Mouse (Mus musculus): ENCODE results near the gene Igbp1.
A peak's percentile ranks its signal among the peaks of the same experiment; 100 is the strongest.

Gene Igbp1

DNA sequence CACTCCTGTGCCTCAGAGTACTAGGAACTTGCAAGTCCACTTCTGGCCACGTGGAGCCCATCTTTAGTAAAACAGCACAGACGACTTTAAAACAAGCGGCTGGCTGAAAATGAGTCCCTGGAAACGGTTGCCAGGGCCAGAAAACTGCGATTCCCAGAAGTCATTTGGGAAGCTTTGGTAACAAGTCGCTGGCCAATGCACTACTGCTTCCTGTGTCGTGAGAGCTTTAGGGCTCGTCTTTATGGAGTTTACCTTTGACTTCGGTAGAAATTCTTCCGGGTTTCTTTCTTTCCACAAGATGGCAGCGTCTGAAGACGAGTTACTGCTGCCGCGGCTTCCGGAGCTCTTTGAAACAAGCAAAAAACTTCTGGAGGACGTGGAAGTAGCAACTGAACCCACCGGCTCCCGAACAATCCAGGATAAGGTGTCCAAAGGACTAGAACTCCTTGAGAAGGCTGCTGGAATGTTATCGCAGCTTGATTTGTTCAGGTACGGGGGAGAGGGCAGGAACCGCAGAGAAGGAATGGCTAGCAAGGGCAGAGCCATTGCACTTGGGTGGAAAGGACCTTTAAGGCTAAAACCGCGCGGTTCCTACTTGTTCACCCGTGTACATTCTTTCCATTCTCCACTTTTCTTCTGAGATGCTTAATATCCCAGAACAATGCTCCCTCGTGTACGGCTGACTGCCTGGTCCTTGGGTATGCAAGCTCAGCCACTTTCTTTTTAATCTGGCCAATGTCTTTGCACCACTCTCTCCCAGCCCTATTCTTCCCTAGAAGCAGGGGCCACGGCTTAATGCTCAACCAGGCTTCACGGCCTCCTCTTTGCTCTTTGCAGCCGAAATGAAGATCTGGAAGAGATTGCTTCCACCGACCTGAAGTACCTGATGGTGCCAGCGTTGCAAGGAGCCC is at the start of gene Igbp1:
Gene Igbp1, plus strand, starts transcription at position 224 of the 911 bp plus-strand sequence.
- peak; percentile 80 to 81 for DNase-seq (ENCODE audit: low spot score in 2 of 2)

DNA sequence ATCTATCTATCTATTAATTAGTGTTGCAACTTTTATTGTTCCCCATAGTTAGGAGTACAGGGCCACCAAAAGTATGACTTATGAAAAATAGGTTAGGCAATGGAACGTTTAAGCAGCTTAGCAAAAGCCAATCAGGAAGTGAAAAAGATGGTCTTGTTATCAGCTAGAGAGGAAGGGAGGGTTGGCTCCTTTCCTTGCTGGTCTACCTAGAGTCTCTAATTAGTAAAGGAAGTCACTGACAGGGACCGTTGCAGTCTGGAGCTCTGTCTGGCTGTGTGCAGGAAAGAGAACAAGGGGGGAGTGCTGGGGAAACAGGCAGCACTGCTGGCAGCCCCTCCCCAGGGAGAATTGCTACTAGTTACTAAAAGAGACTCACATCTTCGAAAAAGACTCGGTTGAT is 26.0 kb upstream of the Igbp1 start:
- no peak for DNase-seq (ENCODE audit: low spot score in 2 of 2)

DNA sequence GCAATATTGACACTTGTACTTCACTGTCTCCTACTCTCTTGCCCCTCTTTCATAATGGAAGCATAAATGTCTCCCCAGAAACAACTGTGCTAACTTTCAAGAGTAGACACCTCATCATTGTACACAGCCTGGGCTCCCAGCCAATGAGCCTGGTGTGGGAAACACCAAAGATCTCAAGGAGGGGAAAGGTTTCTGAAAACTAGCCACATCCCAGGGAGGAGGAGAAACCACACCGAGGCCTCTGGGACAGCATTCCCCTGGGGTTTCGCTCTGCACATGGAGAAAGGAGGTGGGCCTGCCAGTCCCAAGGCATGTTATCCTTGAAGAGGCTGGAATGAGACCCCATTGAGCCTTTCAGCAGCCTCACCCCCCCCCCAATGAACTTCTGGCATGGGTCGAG is 24.0 kb upstream of the Igbp1 start:
- no peak for DNase-seq (ENCODE audit: low spot score in 2 of 2)

DNA sequence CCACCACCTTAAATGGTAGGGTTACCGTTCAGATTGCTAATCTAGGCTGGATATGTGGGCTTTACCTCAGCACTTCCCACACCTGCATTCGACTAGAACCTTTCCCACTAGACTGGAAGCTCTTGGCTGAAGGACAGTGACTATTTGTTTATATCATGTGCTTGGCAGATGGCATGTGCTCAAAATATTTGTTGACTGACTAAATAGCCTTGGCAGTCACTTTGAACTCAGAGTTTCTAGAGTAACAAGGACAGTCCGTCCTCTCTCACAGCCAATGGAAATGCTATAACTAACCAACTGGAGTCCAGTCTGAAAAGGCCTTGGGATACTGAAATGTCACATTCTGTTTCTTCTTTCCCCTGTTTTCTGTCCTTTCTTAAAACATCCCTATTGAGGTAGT is 22.6 kb upstream of the Igbp1 start:
- no peak for DNase-seq (ENCODE audit: low spot score in 2 of 2)

DNA sequence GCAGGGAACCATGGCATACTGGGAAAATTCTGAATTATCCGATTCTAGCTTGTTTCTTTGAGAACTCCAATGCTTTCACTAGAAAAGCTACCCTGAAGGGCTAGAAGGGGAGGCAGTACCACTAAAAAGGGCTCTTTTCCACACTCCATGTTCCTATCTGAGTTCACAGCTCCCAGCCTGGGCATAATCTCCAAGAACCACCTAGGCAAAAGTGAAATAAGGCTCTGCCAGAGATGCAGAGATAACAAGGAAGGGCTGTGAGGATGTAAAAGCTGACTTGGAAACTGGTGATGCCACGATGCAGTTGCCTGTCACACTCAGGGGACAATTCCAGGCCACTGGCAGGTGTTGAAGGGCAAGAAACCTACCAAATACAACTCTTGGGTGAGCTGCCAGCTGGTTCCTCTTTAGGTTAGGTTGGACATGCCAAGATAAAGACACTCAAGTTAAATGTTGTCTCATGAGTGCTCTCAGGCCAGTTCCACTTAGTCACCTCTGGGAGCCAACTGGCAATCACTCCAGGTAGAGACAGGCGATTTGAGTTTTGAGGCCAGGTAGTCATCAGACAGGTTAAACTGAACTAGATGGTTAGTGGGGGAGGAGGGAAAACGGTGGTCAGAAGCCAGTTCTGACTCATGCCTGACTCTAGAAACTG is 18.4 kb upstream of the Igbp1 start:
- DNase-seq (ENCODE audit: low spot score in 2 of 2): no peak

DNA sequence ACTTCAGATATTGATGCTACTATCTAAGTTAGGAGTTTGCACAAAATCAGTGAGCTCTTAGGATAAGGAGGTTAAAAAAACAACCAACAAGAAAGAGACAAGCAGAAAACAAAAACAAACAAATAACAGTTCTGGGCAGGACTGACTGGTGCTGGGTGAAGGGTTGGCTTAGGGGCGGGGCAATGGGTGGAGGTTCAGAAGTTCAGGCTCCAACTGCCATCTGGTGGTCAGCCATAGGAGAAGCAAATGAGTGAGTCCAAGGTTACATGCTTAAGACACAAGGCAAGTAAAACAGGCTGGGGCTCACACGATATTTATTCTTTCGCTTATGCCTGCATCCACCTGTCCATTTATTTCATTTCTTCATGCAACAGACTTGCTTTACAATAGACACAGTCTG is 13.8 kb upstream of the Igbp1 start:
- peak; percentile 44 to 46 for DNase-seq (ENCODE audit: low spot score in 2 of 2)

DNA sequence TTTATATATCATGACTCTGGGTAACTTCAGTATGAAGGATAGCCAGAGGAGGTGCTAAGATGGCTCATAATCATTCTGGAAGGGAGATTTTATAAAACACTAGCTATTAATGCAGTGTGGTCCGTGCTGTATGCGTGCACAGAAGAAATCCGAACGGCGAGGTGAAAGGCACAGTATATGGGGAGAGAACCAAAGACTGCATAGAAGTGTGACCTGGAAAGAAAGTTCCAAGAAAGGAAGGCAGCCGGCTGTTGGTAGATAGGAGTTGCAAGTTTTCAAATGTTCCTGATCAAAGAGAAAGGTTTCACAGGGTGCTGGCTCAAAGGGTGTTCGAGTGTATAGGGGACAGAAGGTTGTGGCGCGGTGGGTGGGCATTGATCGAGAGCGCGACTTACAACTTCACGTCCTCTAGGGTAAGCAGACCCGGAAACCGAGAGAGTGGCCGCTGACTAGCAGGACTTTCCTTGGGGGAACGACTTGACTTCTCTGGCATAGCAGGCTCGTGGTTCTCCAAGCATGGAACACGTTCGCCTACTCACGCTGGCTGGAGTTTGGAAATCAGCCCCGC is 507 bp upstream of the Igbp1 start:
- DNase-seq (ENCODE audit: low spot score in 2 of 2): no peak

DNA sequence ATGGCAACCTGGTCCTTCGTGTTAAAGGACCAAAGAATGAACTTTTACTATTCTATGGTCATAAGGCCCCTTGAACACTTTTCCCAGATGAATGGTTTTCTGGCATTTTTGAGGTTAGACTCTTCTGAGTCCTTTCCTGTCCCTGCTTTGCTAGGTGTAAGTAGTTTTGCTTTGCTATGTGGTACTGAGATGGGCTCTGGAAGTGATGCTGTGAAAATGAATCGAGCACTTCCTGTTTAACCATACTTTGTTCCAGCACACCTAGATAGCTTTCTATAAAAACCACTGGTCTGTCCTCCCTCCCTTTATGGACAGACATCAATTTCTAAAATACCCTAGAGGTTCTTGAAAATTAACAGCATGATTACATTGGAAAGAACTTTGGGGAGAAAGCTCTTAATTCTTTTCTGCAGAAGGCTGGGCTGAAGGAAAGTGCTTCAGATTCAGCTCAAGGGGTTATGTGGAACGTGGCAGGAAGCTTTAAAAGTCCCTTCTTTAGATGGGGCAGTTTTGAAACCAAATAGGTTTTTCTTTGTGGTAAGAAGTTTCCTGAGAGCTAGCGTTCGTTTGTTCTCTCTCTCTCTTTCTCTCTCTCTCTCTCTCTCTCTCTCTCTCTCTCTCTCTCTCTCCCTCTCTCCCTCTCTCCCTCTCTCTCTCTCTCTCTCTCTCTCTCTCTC is 10.2 kb downstream of the Igbp1 start:
- DNase-seq (ENCODE audit: low spot score in 2 of 2): no peak

DNA sequence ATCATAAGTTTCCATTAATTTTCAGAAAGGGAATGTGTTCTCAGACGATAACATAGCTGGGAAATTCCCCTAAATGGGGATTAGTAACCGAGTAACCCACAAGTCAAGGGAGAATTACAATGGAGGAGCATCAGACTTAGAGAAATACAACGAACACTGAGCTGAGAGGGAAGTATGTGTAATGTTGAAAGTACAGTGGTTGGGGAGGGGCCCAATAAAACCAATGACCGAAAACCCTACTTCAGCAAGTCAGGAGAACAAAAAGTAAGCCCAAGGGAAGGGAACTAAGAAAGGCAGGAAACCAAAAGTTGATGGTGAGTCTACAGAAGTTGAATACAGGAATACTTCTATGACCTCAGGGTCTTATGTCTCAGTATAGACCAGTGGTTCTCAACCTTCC is 14.1 kb downstream of the Igbp1 start:
- no peak for DNase-seq (ENCODE audit: low spot score in 2 of 2)

DNA sequence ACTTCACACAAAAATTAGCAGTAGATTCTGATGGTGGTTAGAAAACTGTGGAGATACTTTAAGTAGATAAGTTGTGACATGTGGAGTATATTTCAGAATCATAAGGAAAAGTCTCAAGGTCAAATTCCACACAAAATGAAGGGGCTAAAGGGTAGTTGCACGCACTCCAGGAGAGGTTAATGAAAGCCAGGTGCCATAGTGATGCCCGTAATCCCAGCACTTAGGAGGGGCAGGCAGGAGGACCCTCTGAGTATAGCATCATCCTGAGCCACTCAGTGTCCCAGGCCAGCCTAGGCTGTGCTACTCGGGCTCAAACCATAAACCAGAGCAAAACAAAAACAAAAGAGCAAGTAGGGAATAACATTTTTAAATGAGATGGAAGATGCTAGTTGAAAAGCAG is 15.8 kb downstream of the Igbp1 start:
- no peak for DNase-seq (ENCODE audit: low spot score in 2 of 2)

DNA sequence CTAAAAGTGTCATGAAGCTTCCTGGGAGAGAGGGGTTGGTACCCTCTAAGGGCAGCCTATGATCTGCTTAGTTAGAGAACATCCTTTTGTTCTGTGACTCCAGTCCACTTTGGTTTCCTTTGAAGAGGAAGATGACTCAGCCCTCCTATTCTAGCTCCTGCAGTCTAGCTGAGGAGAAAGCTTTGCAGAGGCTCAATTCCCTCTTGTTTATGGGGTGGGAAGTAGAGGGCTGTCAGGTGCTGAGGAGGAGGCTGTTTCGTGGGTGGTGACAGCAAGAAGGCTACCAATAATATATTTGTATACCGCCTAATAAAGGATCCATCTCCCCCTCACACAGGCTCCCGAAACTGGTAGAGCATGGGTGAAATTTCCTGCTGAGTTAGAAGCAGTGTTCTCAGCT is 22.6 kb downstream of the Igbp1 start:
- peak; percentile 23 to 35 for DNase-seq (ENCODE audit: low spot score in 2 of 2)

DNA sequence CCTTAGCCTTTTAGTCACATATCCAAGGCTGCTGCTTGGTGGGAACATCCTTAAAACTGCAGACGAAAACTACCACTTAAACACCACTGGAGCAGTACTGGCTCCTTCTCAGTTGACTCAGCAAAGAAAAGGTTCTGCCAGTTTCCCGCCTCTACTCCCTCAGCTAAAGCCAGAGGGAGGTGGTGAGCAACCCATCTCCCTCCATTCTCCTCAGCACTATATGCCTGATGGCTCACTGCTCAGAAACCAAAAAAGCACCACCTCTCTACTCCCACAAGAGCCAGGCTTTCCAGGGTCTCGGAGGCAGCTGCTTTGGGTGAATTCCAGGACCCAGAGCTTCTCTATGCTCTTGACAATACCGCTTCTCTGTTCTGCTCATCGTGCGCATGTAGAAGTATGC is 23.5 kb downstream of the Igbp1 start:
- DNase-seq (ENCODE audit: low spot score in 2 of 2): peak; percentile 36 to 43

DNA sequence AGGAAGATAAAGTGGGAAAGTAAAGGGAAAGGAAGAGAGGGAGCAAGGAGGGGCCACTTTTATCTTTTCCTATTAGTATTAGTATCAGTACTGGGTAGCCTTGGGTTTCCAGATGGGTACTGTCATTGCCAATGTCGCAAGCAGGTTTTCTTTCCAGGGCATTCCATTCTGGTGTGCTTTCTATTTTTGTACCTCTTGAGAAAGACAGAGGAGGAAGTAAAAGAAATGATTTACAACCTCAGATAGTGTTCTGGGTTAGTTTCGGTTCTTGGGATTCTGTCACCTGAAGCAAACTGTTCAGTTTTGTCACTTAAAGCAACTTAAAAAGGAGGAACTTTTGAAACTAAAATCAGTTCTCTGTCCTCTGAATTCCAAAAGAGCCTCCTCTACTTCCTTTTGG is 24.4 kb downstream of the Igbp1 start:
- no peak for DNase-seq (ENCODE audit: low spot score in 2 of 2)

DNA sequence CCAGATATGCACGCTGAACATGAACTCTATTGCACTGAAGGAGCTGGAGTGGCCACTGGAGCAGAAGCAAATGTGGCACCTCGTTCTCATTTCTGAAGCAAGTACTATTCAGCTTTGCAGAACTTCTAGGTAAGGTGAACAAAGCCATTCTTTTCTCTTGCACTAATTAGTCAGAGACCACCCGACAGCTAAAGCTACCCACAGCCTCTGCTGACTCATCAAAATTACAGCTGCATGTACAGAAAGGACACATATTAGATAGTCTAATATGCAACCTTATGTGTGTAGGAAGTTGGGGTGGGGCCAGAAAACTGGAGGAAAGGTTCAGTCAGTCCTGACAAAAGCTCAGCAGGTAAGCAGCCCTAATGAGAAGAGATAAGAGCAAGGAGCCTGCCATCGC is 30.4 kb downstream of the Igbp1 start, which contains the start of gene Dgat2l6:
Gene Dgat2l6, plus strand, starts transcription at position 368 of the 400 bp plus-strand sequence.
- no peak for DNase-seq (ENCODE audit: low spot score in 2 of 2)

DNA sequence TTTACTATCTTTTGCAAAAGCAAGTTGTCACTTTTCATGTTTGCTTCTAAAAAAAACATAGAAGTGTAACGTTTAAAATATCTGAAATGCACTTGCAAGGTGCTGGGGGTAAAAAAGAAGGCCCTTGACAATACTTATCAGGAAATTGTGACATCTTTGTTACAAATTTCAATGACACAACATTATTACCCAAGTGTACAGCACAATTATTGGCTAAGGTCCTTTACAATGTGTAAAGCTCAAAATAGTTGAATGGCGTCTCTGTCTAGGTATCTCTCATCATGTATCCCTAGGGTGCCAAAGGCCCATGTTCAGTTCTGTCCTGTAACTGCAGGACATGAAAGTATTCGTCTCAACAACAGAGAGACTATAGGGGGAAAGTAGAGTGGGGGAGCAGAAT is 61.9 kb downstream of the Igbp1 start:
- no peak for DNase-seq (ENCODE audit: low spot score in 2 of 2)

DNA sequence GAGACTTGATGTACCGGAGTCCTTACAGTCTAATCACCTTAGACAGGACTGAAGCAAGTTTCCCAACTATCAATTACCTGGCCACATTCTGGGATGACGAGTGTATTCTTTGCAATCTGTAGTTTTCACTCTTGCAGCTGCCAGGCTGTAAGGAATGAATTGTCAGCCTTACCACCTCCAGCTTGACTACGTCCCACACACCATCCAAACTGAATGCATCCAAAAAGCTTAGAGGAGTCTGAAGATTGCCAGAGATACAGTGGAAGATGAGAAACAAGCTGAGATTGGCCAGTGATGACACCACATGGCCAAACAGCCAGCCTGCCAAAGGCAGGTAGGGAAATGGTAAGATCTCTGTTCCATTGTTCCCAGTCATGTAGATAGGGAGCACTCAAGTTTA is 71.6 kb downstream of the Igbp1 start:
- peak; percentile 8 to 25 for DNase-seq (ENCODE audit: low spot score in 2 of 2)
